Mouse (Mus musculus): Measurements from ENCODE around the gene Phf24. TPM values are rescaled to one million over a fixed set of nuclear protein-coding genes. Genes with fewer than 3 reads are reported as not detected.
A peak's percentile ranks its signal among the peaks of the same experiment; 100 is the strongest.

The Phf24 gene
- polyA plus RNA-seq, 1 experiment from 2014 or later: 1.5 TPM

GRCm38 (mm10) chr4:42917402-42917774 lies 928 bp downstream of the Phf24 start:
- peaks cover 14% of the 10 kb centered on the region for H3K4me1 ChIP-seq
- H3K36me3 ChIP-seq: no peaks in the 10 kb centered on the region
- peaks cover 85% of the 10 kb centered on the region for H3K27me3 ChIP-seq (ENCODE audit: insufficient read depth, poor library complexity, severe bottlenecking)
- WGBS: 2% methylated on average over 26 of the region's 26 CpGs
- peak overlapping the region; percentile 74 for H3K4me3 ChIP-seq
- no peaks in the 10 kb centered on the region for H3K9me3 ChIP-seq
- peak; percentile 70 for DNase-seq (ENCODE audit: low spot score)
- H3K27ac ChIP-seq: peak overlapping the region; percentile 86

GRCm38 (mm10) chr4:42920726-42921125 lies 4.3 kb downstream of the Phf24 start:
- WGBS: 67% methylated on average over 9 of the region's 9 CpGs
- peaks cover 78% of the 10 kb centered on the region for H3K27me3 ChIP-seq (ENCODE audit: insufficient read depth, poor library complexity, severe bottlenecking)
- DNase-seq (ENCODE audit: low spot score): no peak

GRCm38 (mm10) chr4:42921536-42921935 lies 5.1 kb downstream of the Phf24 start:
- Histone ChIP-seq H3K9me3 (no peaks in the 10 kb centered on the region), H3K27me3 (ENCODE audit: insufficient read depth, poor library complexity, severe bottlenecking) (peaks cover 75% of the 10 kb centered on the region), H3K36me3 (no peaks in the 10 kb centered on the region), H3K4me3 (no peak overlapping the region), H3K27ac (no peak overlapping the region), H3K4me1 (peaks cover 12% of the 10 kb centered on the region)
- DNase-seq (ENCODE audit: low spot score): no peak
- 81% methylated on average over 2 of the region's 2 CpGs for WGBS

More at GRCm38 (mm10) chr4:42920726-42921125, 4.3 kb downstream of the Phf24 start:
- H3K9me3 ChIP-seq: no peaks in the 10 kb centered on the region
- no peak overlapping the region for H3K27ac ChIP-seq
- no peak overlapping the region for H3K4me3 ChIP-seq
- no peaks in the 10 kb centered on the region for H3K36me3 ChIP-seq
- peaks cover 14% of the 10 kb centered on the region for H3K4me1 ChIP-seq

GRCm38 (mm10) chr4:42922056-42922455 lies 5.6 kb downstream of the Phf24 start:
- Histone ChIP-seq H3K4me3 (no peak overlapping the region), H3K36me3 (no peaks in the 10 kb centered on the region), H3K9me3 (no peaks in the 10 kb centered on the region), H3K27ac (no peak overlapping the region), H3K27me3 (ENCODE audit: insufficient read depth, poor library complexity, severe bottlenecking) (peaks cover 74% of the 10 kb centered on the region), H3K4me1 (peaks cover 9% of the 10 kb centered on the region)
- DNase-seq (ENCODE audit: low spot score): peak; percentile 62
- WGBS: 69% methylated on average over 6 of the region's 6 CpGs

- H3K9me3 ChIP-seq: no peaks in the 10 kb centered on the region
- 84% methylated on average over 8 of the region's 8 CpGs for WGBS
- no peaks in the 10 kb centered on the region for H3K36me3 ChIP-seq
- peaks cover 5% of the 10 kb centered on the region for H3K4me1 ChIP-seq
- peak; percentile 69 for DNase-seq (ENCODE audit: low spot score)
- H3K27me3 ChIP-seq (ENCODE audit: insufficient read depth, poor library complexity, severe bottlenecking): peaks cover 70% of the 10 kb centered on the region
- H3K4me3 ChIP-seq: no peak overlapping the region
- no peak overlapping the region for H3K27ac ChIP-seq
Measured at GRCm38 (mm10) chr4:42922461-42922860, 6.0 kb downstream of the Phf24 start.

- peaks cover 53% of the 10 kb centered on the region for H3K27me3 ChIP-seq (ENCODE audit: insufficient read depth, poor library complexity, severe bottlenecking)
- no peaks in the 10 kb centered on the region for H3K9me3 ChIP-seq
- no peaks in the 10 kb centered on the region for H3K36me3 ChIP-seq
- H3K27ac ChIP-seq: no peak overlapping the region
- WGBS: 73% methylated on average over 13 of the region's 13 CpGs
- peak; percentile 55 for DNase-seq (ENCODE audit: low spot score)
- no peaks in the 10 kb centered on the region for H3K4me1 ChIP-seq
- no peak overlapping the region for H3K4me3 ChIP-seq
Measured at GRCm38 (mm10) chr4:42924095-42924710, 7.7 kb downstream of the Phf24 start.

GRCm38 (mm10) chr4:42928209-42928608 lies 11.7 kb downstream of the Phf24 start:
- Histone ChIP-seq H3K27ac (no peak overlapping the region), H3K36me3 (no peaks in the 10 kb centered on the region), H3K4me1 (peaks cover 23% of the 10 kb centered on the region), H3K27me3 (ENCODE audit: insufficient read depth, poor library complexity, severe bottlenecking) (peaks cover 30% of the 10 kb centered on the region; the same call in 1 of the 2 replicates), H3K4me3 (no peak overlapping the region), H3K9me3 (no peaks in the 10 kb centered on the region)
- peak; percentile 58 for DNase-seq (ENCODE audit: low spot score)
- 73% methylated on average over 5 of the region's 5 CpGs for WGBS

- DNase-seq (ENCODE audit: low spot score): peak; percentile 63
Measured at GRCm38 (mm10) chr4:42928952-42929351, 12.5 kb downstream of the Phf24 start.

GRCm38 (mm10) chr4:42932229-42932969 lies 15.9 kb downstream of the Phf24 start:
- Histone ChIP-seq H3K4me3 (no peak overlapping the region), H3K36me3 (no peaks in the 10 kb centered on the region), H3K27ac (peak overlapping the region; percentile 69), H3K27me3 (ENCODE audit: insufficient read depth, poor library complexity, severe bottlenecking) (peaks cover 37% of the 10 kb centered on the region), H3K9me3 (no peaks in the 10 kb centered on the region), H3K4me1 (peaks cover 37% of the 10 kb centered on the region)
- DNase-seq (ENCODE audit: low spot score): peak; percentile 75
- WGBS: 43% methylated on average over 8 of the region's 8 CpGs

More at GRCm38 (mm10) chr4:42928952-42929351, 12.5 kb downstream of the Phf24 start:
- Histone ChIP-seq H3K9me3 (no peaks in the 10 kb centered on the region), H3K27ac (no peak overlapping the region), H3K36me3 (no peaks in the 10 kb centered on the region), H3K4me3 (no peak overlapping the region), H3K4me1 (peaks cover 31% of the 10 kb centered on the region), H3K27me3 (ENCODE audit: insufficient read depth, poor library complexity, severe bottlenecking) (peaks cover 27% of the 10 kb centered on the region; the same call in 1 of the 2 replicates)
- WGBS: 88% methylated on average over 9 of the region's 9 CpGs

- Histone ChIP-seq H3K4me3 (peak overlapping the region; percentile 45), H3K36me3 (no peaks in the 10 kb centered on the region), H3K27ac (peak overlapping the region; percentile 69), H3K27me3 (ENCODE audit: insufficient read depth, poor library complexity, severe bottlenecking) (peaks cover 49% of the 10 kb centered on the region), H3K4me1 (peaks cover 42% of the 10 kb centered on the region), H3K9me3 (no peaks in the 10 kb centered on the region)
- peak; percentile 89 for DNase-seq (ENCODE audit: low spot score)
- 11% methylated on average over 22 of the region's 22 CpGs for WGBS
Measured at GRCm38 (mm10) chr4:42933630-42934029, 17.2 kb downstream of the Phf24 start.

GRCm38 (mm10) chr4:42941396-42941795 lies 24.9 kb downstream of the Phf24 start:
- Histone ChIP-seq H3K4me3 (no peak overlapping the region), H3K9me3 (no peaks in the 10 kb centered on the region), H3K27me3 (ENCODE audit: insufficient read depth, poor library complexity, severe bottlenecking) (peaks cover 55% of the 10 kb centered on the region), H3K27ac (no peak overlapping the region), H3K36me3 (no peaks in the 10 kb centered on the region), H3K4me1 (peaks cover 6% of the 10 kb centered on the region; the same call in 1 of the 2 replicates)
- no peak for DNase-seq (ENCODE audit: low spot score)
- 71% methylated on average over 7 of the region's 7 CpGs for WGBS

- Histone ChIP-seq H3K27ac (no peak overlapping the region), H3K36me3 (no peaks in the 10 kb centered on the region), H3K9me3 (no peaks in the 10 kb centered on the region), H3K27me3 (ENCODE audit: insufficient read depth, poor library complexity, severe bottlenecking) (peaks cover 55% of the 10 kb centered on the region), H3K4me1 (no peaks in the 10 kb centered on the region; the same call in 1 of the 2 replicates), H3K4me3 (no peak overlapping the region)
- DNase-seq (ENCODE audit: low spot score): no peak
- WGBS: 76% methylated on average over 5 of the region's 5 CpGs
Measured at GRCm38 (mm10) chr4:42943341-42943740, 26.9 kb downstream of the Phf24 start.

GRCm38 (mm10) chr4:42944185-42944584 lies 27.7 kb downstream of the Phf24 start:
- H3K4me3 ChIP-seq: no peak overlapping the region
- peaks cover 49% of the 10 kb centered on the region for H3K27me3 ChIP-seq (ENCODE audit: insufficient read depth, poor library complexity, severe bottlenecking)
- no peak overlapping the region for H3K27ac ChIP-seq
- H3K4me1 ChIP-seq: peaks cover 4% of the 10 kb centered on the region
- DNase-seq (ENCODE audit: low spot score): no peak
- H3K36me3 ChIP-seq: no peaks in the 10 kb centered on the region
- H3K9me3 ChIP-seq: no peaks in the 10 kb centered on the region
- WGBS: 77% methylated on average over 9 of the region's 9 CpGs

Measured in heart, embryonic 10.5 days (tissue).